Mouse (Mus musculus) granulocyte monocyte progenitor cell, adult 5-6 weeks (primary cell): ENCODE measurements around the gene Egln2. TPM values are rescaled to one million over a fixed set of nuclear protein-coding genes. Genes with fewer than 3 reads are reported as not detected.
A peak's percentile ranks its signal among the peaks of the same experiment; 100 is the strongest.

Experiments
- ATAC-seq: replicated peaks from 2 replicates; pipeline ENCODE4 v1.8.0; 2016; ENCODE audit warnings: mild to moderate bottlenecking, moderate TSS enrichment, inconsistent platforms; ENCODE audit not compliant: poor library complexity, severe bottlenecking
- total RNA-seq, 2 experiments: library from RNA; stranded (forward) in 1 of 2; stranded (reverse) in 1 of 2; fragments of 200-712, 200-1000 nt in 1 of 2; fragments of >200 nt in 1 of 2; fragmentation: Nextera tagmentation in 1 of 2; gene quantifications; 2 replicates each; pipeline ENCODE4 v1.2.3; 2014 to 2017

The Egln2 gene
- total RNA-seq (2014; fragmentation: Nextera tagmentation) (16.1 and 26.2 TPM in 2 replicates), total RNA-seq (2017) (18.7 and 27.8 TPM in 2 replicates)

GRCm38 (mm10) chr7:27166614-27167474 is at the start of gene Egln2:
Gene Egln2, minus strand, starts transcription at chr7:27166802.
- ATAC-seq: peak; percentile 61

DNA sequence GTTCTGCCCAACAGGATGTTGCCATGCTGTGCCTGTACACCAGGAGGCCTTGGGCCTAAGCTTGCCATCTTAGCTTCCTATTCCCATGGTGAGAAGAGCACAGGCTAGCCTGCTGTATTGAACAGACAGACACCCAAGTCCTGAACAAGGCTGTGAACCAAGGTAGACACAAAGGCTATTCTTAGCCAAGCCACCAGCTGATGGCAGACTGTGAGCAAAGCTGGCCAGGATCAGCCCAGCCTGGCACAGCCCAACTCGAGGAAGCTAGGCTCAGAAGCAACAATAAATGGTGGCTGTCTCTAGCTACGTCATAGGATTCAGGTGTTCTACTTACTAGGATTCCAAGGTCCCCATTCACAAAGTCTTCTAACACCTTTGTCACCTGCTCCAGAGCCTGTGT is 46.0 kb upstream of the Egln2 start:
- ATAC-seq: no peak

DNA sequence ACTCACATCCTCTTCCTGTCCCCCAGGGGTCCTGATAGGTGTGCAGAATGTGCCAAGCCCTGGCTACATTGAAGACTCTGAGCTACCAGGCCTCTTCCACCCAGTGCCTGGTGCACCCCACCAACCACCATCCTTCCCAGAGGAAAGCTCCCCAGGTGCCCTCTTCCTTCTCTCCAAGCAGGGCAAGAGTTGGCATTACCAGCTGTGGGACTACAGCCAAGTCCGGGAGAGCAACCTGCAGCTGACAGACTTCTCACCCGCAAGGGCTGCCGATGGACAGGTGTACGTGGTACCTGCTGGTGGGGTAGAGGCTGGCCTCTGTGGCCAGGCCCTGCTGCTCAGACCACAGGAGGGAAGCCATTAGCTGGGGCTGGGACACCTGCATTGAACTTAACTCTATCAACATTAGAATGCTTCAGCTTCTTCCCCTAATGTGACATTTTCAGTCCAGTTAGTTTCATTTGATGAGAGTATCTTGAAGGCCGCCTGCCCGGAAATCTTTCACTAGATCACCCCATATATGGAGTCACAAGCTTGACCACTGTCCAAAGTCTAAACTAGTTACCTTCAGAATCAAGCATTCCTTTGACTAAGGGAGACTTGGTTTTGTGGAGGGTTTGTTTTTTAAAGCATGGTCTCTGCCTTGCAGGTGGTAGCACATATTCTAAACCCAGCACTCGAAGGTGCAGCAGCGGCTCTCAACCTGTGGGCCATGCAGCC is 37.3 kb upstream of the Egln2 start:
- no peak for ATAC-seq

DNA sequence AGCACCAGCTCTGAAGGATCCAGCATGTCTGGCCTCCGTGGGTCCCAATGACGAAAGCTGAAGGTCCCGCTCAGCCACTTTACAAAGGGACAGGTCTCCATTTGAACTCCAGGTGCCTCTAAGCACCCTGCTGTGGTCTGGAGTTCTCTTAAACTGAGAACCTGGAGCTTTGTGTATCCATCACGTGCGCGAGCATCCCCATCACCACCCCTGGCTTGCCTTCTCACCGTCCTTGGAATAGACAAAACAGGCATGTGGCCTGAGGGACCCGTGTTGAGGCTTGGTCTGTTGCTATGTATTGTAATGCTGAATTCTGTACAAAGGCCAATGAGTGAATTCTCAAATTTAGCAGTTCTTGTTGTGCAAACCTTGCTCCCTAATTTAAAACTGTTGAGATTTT is 32.2 kb upstream of the Egln2 start:
- no peak for ATAC-seq

- no peak for ATAC-seq
Measured at GRCm38 (mm10) chr7:27198355-27198754, 31.8 kb upstream of the Egln2 start.

GRCm38 (mm10) chr7:27197634-27198033 is 31.0 kb upstream of the Egln2 start:
- ATAC-seq: no peak

DNA sequence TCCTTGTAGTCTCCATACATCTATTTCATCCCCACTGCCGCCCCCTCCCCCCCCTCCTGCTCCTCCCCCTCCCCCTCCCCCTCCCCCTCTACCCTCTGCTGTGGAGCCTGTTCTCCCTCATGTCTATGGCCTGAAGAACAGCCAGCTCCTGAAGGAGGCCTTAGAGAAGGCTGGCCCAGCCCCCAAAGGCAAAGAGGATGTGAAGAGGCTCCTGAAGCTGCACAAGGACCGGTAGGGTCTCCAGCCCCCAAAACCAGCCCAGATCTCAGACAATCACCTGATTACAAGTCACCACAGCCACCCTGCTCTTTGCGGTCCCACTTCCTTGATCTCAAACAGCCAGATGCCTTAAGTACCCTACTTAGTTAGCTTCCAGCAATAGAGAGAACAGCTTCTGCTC is 30.5 kb upstream of the Egln2 start:
- ATAC-seq: no peak

DNA sequence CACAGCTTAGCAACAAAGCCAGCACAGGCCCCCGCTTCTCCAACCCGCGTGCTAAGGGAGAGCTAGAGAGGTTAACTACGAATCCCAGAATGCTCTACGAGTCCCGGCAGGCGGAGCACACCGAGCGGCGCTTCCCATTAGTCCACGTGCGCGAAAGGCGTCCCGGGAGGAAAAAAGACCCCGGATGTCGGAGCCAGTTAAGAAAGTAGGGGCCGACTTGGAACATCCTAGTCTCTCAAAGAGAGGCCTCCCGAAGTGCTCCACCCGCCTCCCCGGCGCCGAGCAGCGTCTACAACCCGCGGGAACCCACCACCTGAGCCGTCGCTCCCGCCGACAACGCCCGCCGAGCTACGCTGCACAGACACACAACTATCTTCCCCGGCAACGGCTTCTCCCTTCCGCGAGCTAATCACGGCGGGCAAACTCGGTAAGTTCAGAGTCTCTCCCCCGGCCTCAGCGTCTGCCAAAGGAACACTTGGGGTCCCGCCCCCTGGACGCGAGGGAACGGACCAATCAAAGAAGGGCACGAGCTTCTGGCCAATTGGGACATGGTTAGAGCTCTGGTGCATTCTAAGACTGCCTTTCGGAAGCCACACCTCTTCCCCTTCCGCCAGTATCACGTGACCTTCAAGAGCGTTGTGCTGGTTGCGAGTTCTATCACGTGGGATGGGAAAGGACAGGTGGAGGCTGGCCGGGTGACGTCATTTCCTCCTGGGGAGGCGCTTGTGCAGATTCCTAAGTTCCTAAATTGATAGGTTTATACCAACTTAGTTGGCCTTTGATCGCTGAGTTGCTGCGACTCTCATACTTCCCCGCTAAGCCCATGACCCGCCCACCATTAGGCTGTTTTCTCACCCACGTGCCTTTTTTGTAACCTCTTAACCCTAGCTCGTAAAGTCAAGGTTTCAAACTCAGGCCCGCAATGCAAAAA is 29.3 kb upstream of the Egln2 start, which contains the start of the genes BC024978 and Snrpa:
Gene BC024978 (plus strand): TSS at position 101 of the 931 bp plus-strand sequence.
Gene Snrpa (minus strand): TSS at position 591 of the 931 bp plus-strand sequence.
- peak; percentile 89 for ATAC-seq

DNA sequence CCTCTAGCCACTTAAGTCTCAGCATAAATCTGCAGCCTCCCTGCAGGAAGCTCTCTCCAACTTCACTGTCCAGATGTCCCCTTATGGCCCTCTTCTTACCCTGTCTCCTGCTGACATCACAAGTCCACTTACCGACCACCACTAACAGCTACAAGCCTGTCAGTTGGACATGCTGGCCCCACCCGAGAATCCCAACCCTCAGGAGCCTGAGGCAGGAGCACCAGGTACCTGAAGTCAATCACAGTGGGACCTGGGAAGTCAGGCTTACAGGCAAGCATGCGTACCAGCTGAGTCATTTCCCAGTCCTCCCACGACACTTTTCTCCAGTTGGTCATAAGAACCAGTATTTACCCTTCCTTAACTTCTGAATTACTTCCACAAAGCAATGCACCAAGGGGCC is 27.1 kb upstream of the Egln2 start:
- ATAC-seq: no peak

- ATAC-seq: no peak
Measured at GRCm38 (mm10) chr7:27192434-27192833, 25.8 kb upstream of the Egln2 start.

- ATAC-seq: peak; percentile 38; the same call in 1 of the 2 replicates
Measured at GRCm38 (mm10) chr7:27189271-27189931, 22.8 kb upstream of the Egln2 start.

DNA sequence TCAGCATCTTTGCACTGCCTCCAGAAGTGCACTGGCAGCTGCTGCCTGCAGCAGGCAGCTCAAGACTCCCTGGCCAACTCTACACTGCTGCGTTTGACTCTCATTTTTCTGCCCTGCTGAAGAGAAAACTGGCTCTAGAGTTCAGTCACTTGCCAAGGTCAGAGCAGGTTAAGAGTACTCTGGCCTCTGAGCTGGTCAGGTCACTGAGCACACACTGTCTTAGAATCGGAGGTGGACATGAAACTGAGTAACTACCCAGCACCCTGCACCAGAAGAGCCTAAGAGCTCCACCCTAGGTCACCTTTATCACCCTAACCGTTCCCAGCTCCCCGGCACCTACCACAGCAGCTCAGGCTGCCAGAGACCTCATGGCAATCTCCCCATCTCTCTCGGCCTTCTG is 19.4 kb upstream of the Egln2 start:
- ATAC-seq: no peak

DNA sequence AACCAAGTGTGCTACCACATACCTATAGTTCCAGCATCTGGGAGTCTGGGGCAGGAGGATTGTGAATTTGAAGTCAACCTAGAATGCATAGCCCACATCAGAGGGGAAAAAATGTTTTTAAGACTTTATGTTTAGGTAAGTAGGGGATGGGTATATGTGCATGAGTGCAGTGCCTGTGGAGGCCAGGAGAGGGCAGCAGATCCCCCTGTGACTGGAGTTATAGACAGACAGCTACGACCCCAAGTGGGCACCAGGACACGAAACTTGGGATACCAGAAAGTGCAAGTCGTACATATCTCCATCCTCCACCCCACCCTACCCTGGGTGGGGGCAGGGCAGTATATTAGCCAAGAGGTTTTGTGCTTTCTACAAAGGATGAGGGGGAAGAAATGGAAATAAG is 18.4 kb upstream of the Egln2 start:
- peak; percentile 91 for ATAC-seq

DNA sequence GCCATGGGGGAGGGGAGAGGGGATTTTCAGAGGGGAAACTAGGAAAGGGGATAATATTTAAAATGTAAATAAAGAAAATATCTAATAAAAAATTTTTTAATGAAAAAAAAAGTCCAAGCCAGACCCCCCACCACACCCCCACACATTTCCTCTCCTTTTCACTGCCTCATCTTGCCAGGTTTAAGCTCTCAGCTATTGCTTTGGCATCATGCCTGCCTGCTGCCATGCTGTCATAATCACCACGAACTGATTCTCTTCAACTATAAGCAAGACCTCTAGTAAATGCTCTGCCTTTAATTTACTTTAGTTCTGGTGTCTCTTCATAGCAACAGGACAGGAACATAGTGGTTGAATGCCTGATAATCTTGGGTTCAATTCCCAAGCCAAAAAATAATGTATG is 15.9 kb upstream of the Egln2 start:
- no peak for ATAC-seq

GRCm38 (mm10) chr7:27180837-27181695 is 14.5 kb upstream of the Egln2 start, which contains the start of the genes Gm21983 and Mia:
Gene Gm21983, minus strand, starts transcription at chr7:27181086.
Gene Mia, minus strand, starts transcription at chr7:27181157.
- ATAC-seq: no peak

- no peak for ATAC-seq
Measured at GRCm38 (mm10) chr7:27180036-27180435, 13.4 kb upstream of the Egln2 start.

GRCm38 (mm10) chr7:27179217-27179918 is 12.8 kb upstream of the Egln2 start:
- no peak for ATAC-seq
